Mouse (Mus musculus): Measurements from ENCODE around the gene Scgn.

DNA sequence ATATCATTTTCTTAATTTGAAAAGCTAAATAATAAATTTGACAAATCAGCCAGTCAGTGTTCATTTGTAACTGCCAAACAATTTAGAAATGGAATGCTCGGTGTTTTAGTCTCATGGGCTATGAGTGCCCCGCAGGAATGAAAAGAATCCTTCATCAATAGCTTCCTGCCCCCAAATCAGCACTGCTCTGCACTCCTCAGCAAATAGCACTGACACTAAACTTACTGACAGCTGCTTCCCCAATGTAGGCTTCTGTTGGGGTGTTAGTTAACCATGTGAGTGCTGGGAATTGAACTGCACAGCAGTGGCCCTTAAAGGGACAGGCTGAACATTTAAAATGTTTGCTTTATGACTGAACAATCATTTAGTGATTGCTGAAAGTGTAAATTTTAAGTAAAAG lies 31.2 kb downstream of the Scgn start:
- TF ChIP-seq POLR2A (IDR thresholded peaks at IDR 0.05; ENCODE audit: insufficient read length, low read depth) = no peak
- no peak for TF ChIP-seq MAX (IDR thresholded peaks at IDR 0.05; ENCODE audit: low read depth)
- TF ChIP-seq POLR2AphosphoS2 (IDR thresholded peaks at IDR 0.05; ENCODE audit: insufficient read length, low read depth) = no peak
- TF ChIP-seq TCF3 (IDR thresholded peaks at IDR 0.05; ENCODE audit: insufficient read length, low read depth) = no peak
- TF ChIP-seq E2F4 (IDR thresholded peaks at IDR 0.05; ENCODE audit: insufficient read depth) = no peak
- TF ChIP-seq REST (IDR thresholded peaks at IDR 0.05; ENCODE audit: insufficient read depth, insufficient read length) = no peak
- no peak for TF ChIP-seq TCF12 (IDR thresholded peaks at IDR 0.05; ENCODE audit: insufficient read depth, poor library complexity, severe bottlenecking)

Measured in myocyte (in vitro differentiated cells).